ENCODE assay signal across 8 mouse cellular contexts in genomic region chr5:115560336-115560905, GRCm38 (mm10). TPM values are rescaled to one million over a fixed set of nuclear protein-coding genes. Genes with fewer than 3 reads are reported as not detected.
A peak's percentile ranks its signal among the peaks of the same experiment; 100 is the strongest.
DNase-seq lines count a peak whose midpoint lies in the region; ATAC-seq and TF ChIP-seq lines count a peak whose summit lies in the region.

No protein-coding gene starts in this region.

- TF ChIP-seq CTCF in bone marrow, adult 2 months (IDR thresholded peaks at IDR 0.05; ENCODE audit: control insufficient read depth, insufficient read depth, low read length): no peak

- peaks cover 20% of the 10 kb centered on the region for H3K36me3 ChIP-seq in heart, embryonic 11.5 days (ENCODE audit: control insufficient read depth, insufficient read depth, low read length)
- H3K36me3 ChIP-seq in hindbrain, embryonic 13.5 days: peaks cover 33% of the 10 kb centered on the region
- H3K36me3 ChIP-seq in midbrain, embryonic 11.5 days (ENCODE audit: control insufficient read depth, insufficient read depth, low read length): peaks cover 10% of the 10 kb centered on the region

- H3K4me1 ChIP-seq in heart, embryonic 11.5 days (ENCODE audit: control insufficient read depth, insufficient read depth, low read length): peaks cover 17% of the 10 kb centered on the region
- H3K4me1 ChIP-seq in bone marrow, adult 2 months (ENCODE audit: control insufficient read depth, insufficient read depth, low read length): peaks cover 1% of the 10 kb centered on the region; the same call in 1 of the 2 replicates
- H3K4me1 ChIP-seq in hindbrain, embryonic 13.5 days (replicated peaks): peaks cover 32% of the 10 kb centered on the region
- H3K4me1 ChIP-seq in midbrain, embryonic 11.5 days (ENCODE audit: control insufficient read depth, insufficient read depth, low read length): peaks cover 13% of the 10 kb centered on the region

- no peaks in the 10 kb centered on the region for H3K27me3 ChIP-seq in heart, embryonic 11.5 days (ENCODE audit: control insufficient read depth, insufficient read depth, low read length)
- H3K27me3 ChIP-seq in hindbrain, embryonic 13.5 days: no peaks in the 10 kb centered on the region
- H3K27me3 ChIP-seq in midbrain, embryonic 11.5 days (ENCODE audit: control insufficient read depth, insufficient read depth, low read length): no peaks in the 10 kb centered on the region

- peak overlapping the region; percentile 90 for H3K4me3 ChIP-seq in heart, embryonic 11.5 days (ENCODE audit: low read depth, low read length)
- H3K4me3 ChIP-seq in bone marrow, adult 2 months (replicated peaks; ENCODE audit: control insufficient read depth, low read depth, low read length): peak overlapping the region; percentile 57
- H3K4me3 ChIP-seq in hindbrain, embryonic 13.5 days: peak overlapping the region; percentile 81
- H3K4me3 ChIP-seq in midbrain, embryonic 11.5 days (ENCODE audit: low read depth, low read length): peak overlapping the region; percentile 95

- intact Hi-C loops in heart, postnatal 36 days (cut with DNase I): no loop called here

- H3K27ac ChIP-seq in heart, embryonic 11.5 days (ENCODE audit: low read depth, low read length): no peak overlapping the region; the same call in 1 of the 2 replicates
- no peak overlapping the region for H3K27ac ChIP-seq in bone marrow, adult 2 months (ENCODE audit: control insufficient read depth, insufficient read depth, low read depth, low read length, poor library complexity)
- no peak overlapping the region for H3K27ac ChIP-seq in hindbrain, embryonic 13.5 days
- H3K27ac ChIP-seq in midbrain, embryonic 11.5 days (ENCODE audit: low read depth, low read length): no peak overlapping the region

- peak overlapping the region; percentile 79 for H3K4me2 ChIP-seq in heart, embryonic 11.5 days
- peak overlapping the region; percentile 76 for H3K4me2 ChIP-seq in hindbrain, embryonic 13.5 days
- H3K4me2 ChIP-seq in midbrain, embryonic 11.5 days: peak overlapping the region; percentile 85

- DNase-seq in heart, postnatal 36 days: no peak
- DNase-seq in midbrain, embryonic 11.5 days (ENCODE audit: low spot score, missing footprints): no peak
- DNase-seq in right cerebral cortex, adult 2 months (ENCODE audit: low spot score in 2 of 2): no peak
- DNase-seq in testis, postnatal 14 days (ENCODE audit: low spot score): no peak

- H3K9ac ChIP-seq in heart, embryonic 11.5 days (ENCODE audit: low read depth, low read length): peak overlapping the region; percentile 99
- peak overlapping the region; percentile 96 for H3K9ac ChIP-seq in hindbrain, embryonic 13.5 days
- H3K9ac ChIP-seq in midbrain, embryonic 11.5 days (ENCODE audit: low read length): peak overlapping the region; percentile 98

- no peak for ATAC-seq in heart, embryonic 11.5 days (replicated peaks; ENCODE audit: insufficient number of reproducible peaks, low FRiP score, low TSS enrichment)
- no peak for ATAC-seq in hindbrain, embryonic 13.5 days (ENCODE audit: low FRiP score)
- no peak for ATAC-seq in midbrain, embryonic 11.5 days (ENCODE audit: low FRiP score)
- ATAC-seq in megakaryocyte-erythroid progenitor cell, adult 5-6 weeks (replicated peaks; ENCODE audit: low FRiP score, low TSS enrichment, poor library complexity, severe bottlenecking): no peak

- no peak for TF ChIP-seq POLR2A in bone marrow, adult 2 months (IDR thresholded peaks at IDR 0.05; ENCODE audit: borderline replicate concordance, control insufficient read depth, low read depth, low read length)

- no peaks in the 10 kb centered on the region for H3K9me3 ChIP-seq in heart, embryonic 11.5 days (replicated peaks; ENCODE audit: control insufficient read depth, low read length)
- no peaks in the 10 kb centered on the region for H3K9me3 ChIP-seq in hindbrain, embryonic 13.5 days
- no peaks in the 10 kb centered on the region for H3K9me3 ChIP-seq in midbrain, embryonic 11.5 days (ENCODE audit: control insufficient read depth, low read length)

- WGBS in heart, embryonic 11.5 days (ENCODE audit: insufficient replicate concordance): 31% methylated on average over 13 of the region's 13 CpGs
- 43% methylated on average over 13 of the region's 13 CpGs for WGBS in bone marrow, adult 2 months
- WGBS in hindbrain, embryonic 13.5 days: 45% methylated on average over 13 of the region's 13 CpGs
- WGBS in midbrain, embryonic 11.5 days: 45% methylated on average over 13 of the region's 13 CpGs

RNA-seq across cellular contexts. Expression of gene Rplp0, which starts 1.2 kb away (rescaled TPM):
- 1,182 and 1,275 TPM in 2 replicates for polyA plus RNA-seq in heart, embryonic 11.5 days (2014; fragmentation: Nextera tagmentation; extraction: Ambion mirVana)
- total RNA-seq in heart, postnatal 36 days (2021): 100 to 1,000 TPM; 650 to 668 TPM
- 1,167 and 1,244 TPM in 2 replicates for polyA plus RNA-seq in bone marrow, adult 2 months (2011; ENCODE audit: insufficient read depth, insufficient read length, low replicate concordance, missing spikeins)
- 895 and 907 TPM in 2 replicates for polyA plus RNA-seq in hindbrain, embryonic 13.5 days (2015; fragmentation: Nextera tagmentation; extraction: Ambion mirVana)
- polyA plus RNA-seq in midbrain, embryonic 11.5 days (2014; fragmentation: Nextera tagmentation; extraction: Ambion mirVana): 1,161 and 1,182 TPM in 2 replicates
- total RNA-seq in megakaryocyte-erythroid progenitor cell, adult 5-6 weeks (2014; fragmentation: Nextera tagmentation): 2,668 and 3,132 TPM in 2 replicates
- 1,591 and 2,082 TPM in 2 replicates for total RNA-seq in megakaryocyte-erythroid progenitor cell, adult 5-6 weeks (2017)

RNA-seq across cellular contexts. Expression of gene Gcn1l1, which starts 4.6 kb away (rescaled TPM):
- 29.7 and 33.5 TPM in 2 replicates for polyA plus RNA-seq in heart, embryonic 11.5 days (2014; fragmentation: Nextera tagmentation; extraction: Ambion mirVana)
- total RNA-seq in heart, postnatal 36 days (2021): 10 to 100 TPM; 43.1 to 49.5 TPM
- polyA plus RNA-seq in bone marrow, adult 2 months (2011; ENCODE audit: insufficient read depth, insufficient read length, low replicate concordance, missing spikeins): 23.3 and 38.4 TPM in 2 replicates
- 42.2 and 42.4 TPM in 2 replicates for polyA plus RNA-seq in hindbrain, embryonic 13.5 days (2015; fragmentation: Nextera tagmentation; extraction: Ambion mirVana)
- polyA plus RNA-seq in midbrain, embryonic 11.5 days (2014; fragmentation: Nextera tagmentation; extraction: Ambion mirVana): 27.6 and 32.2 TPM in 2 replicates
- 66.1 and 67.0 TPM in 2 replicates for total RNA-seq in megakaryocyte-erythroid progenitor cell, adult 5-6 weeks (2014; fragmentation: Nextera tagmentation)
- total RNA-seq in megakaryocyte-erythroid progenitor cell, adult 5-6 weeks (2017): 31.2 and 54.2 TPM in 2 replicates

RNA-seq across cellular contexts. Expression of gene Pxn, which starts 53.9 kb away (rescaled TPM):
- polyA plus RNA-seq in heart, embryonic 11.5 days (2014; fragmentation: Nextera tagmentation; extraction: Ambion mirVana): 11.7 and 14.4 TPM in 2 replicates
- 10 to 100 TPM; 36.2 to 37.9 TPM for total RNA-seq in heart, postnatal 36 days (2021)
- 32.5 and 71.6 TPM in 2 replicates for polyA plus RNA-seq in bone marrow, adult 2 months (2011; ENCODE audit: insufficient read depth, insufficient read length, low replicate concordance, missing spikeins)
- polyA plus RNA-seq in hindbrain, embryonic 13.5 days (2015; fragmentation: Nextera tagmentation; extraction: Ambion mirVana): 19.9 and 23.4 TPM in 2 replicates
- 7.3 and 7.7 TPM in 2 replicates for polyA plus RNA-seq in midbrain, embryonic 11.5 days (2014; fragmentation: Nextera tagmentation; extraction: Ambion mirVana)
- 31.8 and 34.0 TPM in 2 replicates for total RNA-seq in megakaryocyte-erythroid progenitor cell, adult 5-6 weeks (2014; fragmentation: Nextera tagmentation)
- total RNA-seq in megakaryocyte-erythroid progenitor cell, adult 5-6 weeks (2017): 36.1 and 47.5 TPM in 2 replicates
